ENCODE assay signal across 16 mouse cellular contexts in the genomic region with DNA sequence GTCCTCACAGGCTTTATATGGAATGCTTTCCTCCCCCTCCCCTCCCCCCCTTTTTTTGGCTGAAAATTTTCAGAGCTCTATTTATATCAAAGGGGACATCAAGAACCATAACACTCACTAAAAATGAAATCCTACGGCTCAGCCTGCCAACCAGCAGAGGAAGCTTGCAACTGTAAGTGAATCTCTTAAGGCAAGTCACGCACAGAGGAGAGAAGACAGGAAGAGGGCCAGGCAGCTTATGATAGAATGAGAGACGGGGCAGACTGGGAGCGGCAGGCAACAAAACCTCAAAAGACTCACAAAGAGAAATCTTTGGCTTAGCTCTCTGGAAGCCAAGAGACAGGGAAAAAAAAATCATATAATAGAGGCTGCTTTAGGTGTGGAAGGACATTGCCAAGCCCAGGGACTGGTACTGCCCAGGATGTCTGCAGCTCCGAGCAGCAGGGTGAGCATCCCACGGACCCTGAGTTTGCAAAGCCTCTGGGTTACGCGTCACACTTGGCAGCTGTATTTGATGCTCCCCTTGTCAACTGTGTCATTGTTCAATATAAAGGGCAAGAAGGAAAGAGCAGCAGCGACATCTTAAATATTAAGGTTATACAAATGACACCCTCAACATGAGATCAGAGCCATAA.
A peak's percentile ranks its signal among the peaks of the same experiment; 100 is the strongest.
DNase-seq lines count a peak whose midpoint lies in the region; ATAC-seq lines count a peak whose summit lies in the region.
"Had no signal": no experiment of that assay in that cellular context is flagged by ENCODE, and none has a peak within 500 bp of the region (broad histone marks: within the 10 kb centered on the region; RNA-seq: fewer than 3 reads in every experiment).

No protein-coding gene starts in this region.

- no peak overlapping the region for H3K27ac ChIP-seq in forebrain, embryonic 14.5 days (ENCODE audit: low read depth, low read length)
- H3K27ac ChIP-seq in forebrain, embryonic 10.5 days: no peak overlapping the region
- H3K27ac ChIP-seq: limb, embryonic 15.5 days had no signal

- no peak overlapping the region for H3K9ac ChIP-seq in forebrain, embryonic 14.5 days (ENCODE audit: low read length)
- H3K9ac ChIP-seq: limb, embryonic 15.5 days had no signal

- no peak overlapping the region for H3K4me3 ChIP-seq in forebrain, embryonic 14.5 days (ENCODE audit: low read depth, low read length)
- H3K4me3 ChIP-seq in forebrain, embryonic 10.5 days: no peak overlapping the region
- H3K4me3 ChIP-seq: limb, embryonic 15.5 days had no signal

- peak; percentile 40; the same call in 1 of the 2 replicates for ATAC-seq in forebrain, embryonic 14.5 days
- ATAC-seq: Patski had no signal

- DNase-seq in forebrain, embryonic 14.5 days (ENCODE audit: low spot score): peak; percentile 37
- DNase-seq in forebrain, embryonic 10.5 days (ENCODE audit: extremely low spot score, low spot score): no peak
- DNase-seq in layer of hippocampus, adult 9-11 months: peak; percentile 7
- no peak for DNase-seq in layer of hippocampus, postnatal 10 days (ENCODE audit: low spot score in 2 of 2)
- DNase-seq in right cerebral cortex, adult 18-20 months: peak; percentile 18
- no peak for DNase-seq in right cerebral cortex, postnatal 25 days
- peak; percentile 45 for DNase-seq in telencephalon, adult 2 months (ENCODE audit: low read depth, low spot score)
- no peak for DNase-seq in testis, postnatal 14 days (ENCODE audit: low spot score)
- DNase-seq: cerebellum, adult 8-10 months; gastrocnemius, postnatal 10 days; heart, postnatal 36 days; kidney, adult 11 months; kidney, postnatal 4 days; lung, postnatal 4 days had no signal

- no peaks in the 10 kb centered on the region for H3K27me3 ChIP-seq in forebrain, embryonic 14.5 days (replicated peaks; ENCODE audit: control insufficient read depth, insufficient read depth, low read length)
- no peaks in the 10 kb centered on the region for H3K27me3 ChIP-seq in forebrain, embryonic 10.5 days (ENCODE audit: poor library complexity, severe bottlenecking)
- H3K27me3 ChIP-seq: limb, embryonic 15.5 days had no signal

- H3K4me2 ChIP-seq in forebrain, embryonic 14.5 days (ENCODE audit: low read length): 0 out of 2 replicates have a peak overlapping the region, but pooled peaks have one; percentile 4
- H3K4me2 ChIP-seq: limb, embryonic 15.5 days had no signal

- H3K9me3 ChIP-seq in forebrain, embryonic 14.5 days (replicated peaks; ENCODE audit: control insufficient read depth, low read length): no peaks in the 10 kb centered on the region
- no peaks in the 10 kb centered on the region for H3K9me3 ChIP-seq in forebrain, embryonic 10.5 days
- H3K9me3 ChIP-seq: limb, embryonic 15.5 days had no signal

- WGBS in forebrain, embryonic 14.5 days: 65% methylated on average over 9 of the region's 9 CpGs
- 86% methylated on average over 9 of the region's 9 CpGs for WGBS in forebrain, embryonic 10.5 days

- no peaks in the 10 kb centered on the region for H3K4me1 ChIP-seq in forebrain, embryonic 14.5 days (ENCODE audit: control insufficient read depth, insufficient read depth, low read length)
- peaks cover 18% of the 10 kb centered on the region for H3K4me1 ChIP-seq in forebrain, embryonic 10.5 days
- H3K4me1 ChIP-seq: limb, embryonic 15.5 days had no signal

- no peaks in the 10 kb centered on the region for H3K36me3 ChIP-seq in forebrain, embryonic 14.5 days (ENCODE audit: control insufficient read depth, insufficient read depth, low read length)
- H3K36me3 ChIP-seq in forebrain, embryonic 10.5 days (replicated peaks): no peaks in the 10 kb centered on the region
- H3K36me3 ChIP-seq: limb, embryonic 15.5 days had no signal

Comparison
In these comparisons a context has a peak if more than half of its experiments do, and no peak if none do; other contexts are left out.
1. DNase-seq: peak in forebrain, embryonic 14.5 days (single experiment), layer of hippocampus, adult 9-11 months (single experiment), right cerebral cortex, adult 18-20 months (single experiment) and telencephalon, adult 2 months (single experiment); none in forebrain, embryonic 10.5 days (single experiment), layer of hippocampus, postnatal 10 days (0 of 2), right cerebral cortex, postnatal 25 days (single experiment) and testis, postnatal 14 days (single experiment).